In the genomic region with DNA sequence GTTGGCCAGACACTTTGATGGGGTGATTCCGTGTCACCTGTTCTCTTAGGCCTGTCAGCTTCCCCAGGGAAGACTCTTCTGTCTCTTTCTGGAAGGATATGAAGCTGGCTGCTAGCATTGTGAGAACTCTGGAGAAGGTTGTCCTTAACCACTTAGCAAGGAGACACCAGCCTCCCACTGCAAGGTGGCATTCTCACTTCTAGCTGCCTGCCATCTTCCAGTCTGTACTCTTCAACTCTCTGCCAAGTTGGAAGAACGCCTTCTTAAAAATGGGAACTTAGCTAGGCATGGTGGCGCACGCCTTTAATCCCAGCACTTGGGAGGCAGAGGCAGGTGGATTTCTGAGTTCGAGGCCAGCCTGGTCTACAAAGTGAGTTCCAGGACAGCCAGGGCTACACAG, we compare ENCODE assay signal across 7 mouse cellular contexts.
"Had no signal": no experiment of that assay in that cellular context is flagged by ENCODE, and none has a peak within 500 bp of the region (broad histone marks: within the 10 kb centered on the region; RNA-seq: fewer than 3 reads in every experiment).

No protein-coding gene starts in this region.

- DNase-seq: kidney, adult 11 months; kidney, postnatal 10 days; liver, embryonic 13.5 days; lung, adult 2 months; lung, postnatal 14 days; lung, postnatal 4 days; midbrain, embryonic 14.5 days had no signal
